Mouse (Mus musculus) brain, embryonic 14.5 days (tissue): ENCODE data around the gene Btbd9. TPM values are rescaled to one million over a fixed set of nuclear protein-coding genes. Genes with fewer than 3 reads are reported as not detected.

Experiments
- DNase-seq: peaks from one replicate; pipeline ENCODE4 v3.0.0-alpha.2; 2011; ENCODE audit warnings: low read depth
- CTCF ChIP-seq: fragments of 200-500 bp; IDR thresholded peaks from 2 replicates; pipeline ENCODE4 v1.5.1; 2012; ENCODE audit warnings: inconsistent platforms, mild to moderate bottlenecking, moderate library complexity, borderline replicate concordance; ENCODE audit not compliant: insufficient read depth, insufficient read length; ENCODE audit errors: extremely low read depth
- POLR2A ChIP-seq: fragments of 200-500 bp; IDR thresholded peaks from 2 replicates; pipeline ENCODE4 v1.6.1; 2012; ENCODE audit warnings: mild to moderate bottlenecking, inconsistent platforms, borderline replicate concordance; ENCODE audit not compliant: poor library complexity, insufficient read depth, insufficient read length, severe bottlenecking; ENCODE audit errors: extremely low read depth
- polyA plus RNA-seq: library from polyadenylated mRNA; depleted of rRNA; stranded (reverse); fragments of >200 nt; gene quantifications from 2 replicates; pipeline ENCODE4 v1.2.3, GENCODE M21; 2012

Btbd9 gene
- polyA plus RNA-seq, 1 experiment = 72.5 TPM

GRCm38 (mm10) chr17:30388817-30389216, 187.5 kb downstream of the Btbd9 start:
- TF ChIP-seq POLR2A = no peak
- TF ChIP-seq CTCF = no peak
- peak; percentile 65 for DNase-seq

- no peak for DNase-seq
- TF ChIP-seq CTCF (no peak), POLR2A (no peak)
Observed at GRCm38 (mm10) chr17:30388391-30388790, 187.9 kb downstream of the Btbd9 start.

GRCm38 (mm10) chr17:30386241-30386640, 190.0 kb downstream of the Btbd9 start:
- DNase-seq = no peak
- TF ChIP-seq CTCF (no peak), POLR2A (no peak)

GRCm38 (mm10) chr17:30383649-30384048, 192.6 kb downstream of the Btbd9 start:
- TF ChIP-seq POLR2A (no peak), CTCF (no peak)
- DNase-seq = no peak

GRCm38 (mm10) chr17:30378221-30379010, 197.9 kb downstream of the Btbd9 start:
- DNase-seq = peak; percentile 88
- TF ChIP-seq CTCF (no peak), POLR2A (no peak)

GRCm38 (mm10) chr17:30377754-30378153, 198.5 kb downstream of the Btbd9 start:
- DNase-seq = peak; percentile 57

GRCm38 (mm10) chr17:30375107-30375506, 201.2 kb downstream of the Btbd9 start:
- DNase-seq = peak; percentile 43
- no peak for TF ChIP-seq CTCF
- no peak for TF ChIP-seq POLR2A

More at GRCm38 (mm10) chr17:30377754-30378153, 198.5 kb downstream of the Btbd9 start:
- TF ChIP-seq CTCF (no peak), POLR2A (no peak)

- no peak for TF ChIP-seq CTCF
- TF ChIP-seq POLR2A = no peak
- DNase-seq = peak; percentile 81
Observed at GRCm38 (mm10) chr17:30368559-30368958, 207.7 kb downstream of the Btbd9 start.

- DNase-seq = no peak
- no peak for TF ChIP-seq POLR2A
- TF ChIP-seq CTCF = no peak
Observed at GRCm38 (mm10) chr17:30364701-30365100, 211.6 kb downstream of the Btbd9 start.

GRCm38 (mm10) chr17:30363365-30363764, 212.9 kb downstream of the Btbd9 start:
- TF ChIP-seq CTCF (no peak), POLR2A (no peak)
- no peak for DNase-seq

GRCm38 (mm10) chr17:30360654-30361053, 215.6 kb downstream of the Btbd9 start:
- no peak for TF ChIP-seq CTCF
- no peak for TF ChIP-seq POLR2A
- no peak for DNase-seq

- TF ChIP-seq CTCF = no peak
- no peak for TF ChIP-seq POLR2A
- DNase-seq = no peak
Observed at GRCm38 (mm10) chr17:30359392-30359791, 216.9 kb downstream of the Btbd9 start.

- DNase-seq = no peak
- TF ChIP-seq POLR2A (no peak), CTCF (no peak)
Observed at GRCm38 (mm10) chr17:30355431-30355830, 220.9 kb downstream of the Btbd9 start.

GRCm38 (mm10) chr17:30354381-30354780, 221.9 kb downstream of the Btbd9 start:
- no peak for DNase-seq
- no peak for TF ChIP-seq POLR2A
- TF ChIP-seq CTCF = no peak
